Mouse (Mus musculus) C2C12 (cell line): ENCODE data around the gene Apoc3.

Source experiments
- CEBPB ChIP-seq: IDR thresholded peaks from one replicate; pipeline ENCODE4 v1.6.1; 2011; ENCODE audit warnings: low read depth, mild to moderate bottlenecking, control low read depth, moderate library complexity
- CTCF ChIP-seq: IDR thresholded peaks from one replicate; pipeline ENCODE4 v1.5.1; 2011; ENCODE audit not compliant: control insufficient read depth, insufficient read depth, insufficient read length
- FOSL1 ChIP-seq: IDR thresholded peaks from one replicate; pipeline ENCODE4 v1.8.0; 2011; ENCODE audit warnings: mild to moderate bottlenecking, low read length; ENCODE audit not compliant: poor library complexity, insufficient read depth, severe bottlenecking
- MAX ChIP-seq: IDR thresholded peaks from one replicate; pipeline ENCODE4 v1.6.1; 2011; ENCODE audit warnings: mild to moderate bottlenecking, control low read depth
- MYOD1 ChIP-seq: IDR thresholded peaks from one replicate; pipeline ENCODE4 v1.6.1; 2011; ENCODE audit warnings: low read depth; ENCODE audit not compliant: control insufficient read depth, insufficient read length
- MYOG ChIP-seq: IDR thresholded peaks from one replicate; pipeline ENCODE4 v1.6.1; 2011; ENCODE audit not compliant: control insufficient read depth, insufficient read length; ENCODE audit errors: extremely low read depth
- USF1 ChIP-seq: IDR thresholded peaks from one replicate; pipeline ENCODE4 v1.6.1; 2011; ENCODE audit warnings: low read depth, mild to moderate bottlenecking, control low read depth, moderate library complexity

GRCm38 (mm10) chr9:46223090-46223489, 12.3 kb downstream of the Apoc3 start:
- TF ChIP-seq CTCF = no peak
- TF ChIP-seq MAX = no peak
- TF ChIP-seq FOSL1 = no peak
- no peak for TF ChIP-seq USF1
- no peak for TF ChIP-seq CEBPB
- TF ChIP-seq MYOD1 = no peak
- no peak for TF ChIP-seq MYOG
